Mouse (Mus musculus) hindbrain, embryonic 16.5 days (tissue): ENCODE measurements at regions not wholly inside any gene's neighbourhood (a gene's known extent, or its start where the extent isn't known, plus 50 kb on each side); places are given as distances from the start of the nearest gene placed in this dataset.
A peak's percentile ranks its signal among the peaks of the same experiment; 100 is the strongest.

ENCODE experiments used
- ATAC-seq: fragments of 200-750 bp; cut with Nextera tagmentation; 2 replicates; pipeline ENCODE4 v1.8.0; 2017; ENCODE audit warnings: moderate TSS enrichment, moderate library complexity
- H3K27ac ChIP-seq: fragments of 300-500 bp; sonication (generic); 2 replicates; pipeline ENCODE4 v1.5.1; 2014; ENCODE audit warnings: low read depth, mild to moderate bottlenecking, control low read depth, low read length, moderate library complexity
- H3K27me3 ChIP-seq: fragments of 300-500 bp; sonication (generic); replicated peaks from 2 replicates; pipeline ENCODE4 v1.6.1; 2014; ENCODE audit warnings: low read length; ENCODE audit not compliant: control insufficient read depth, insufficient read depth
- H3K36me3 ChIP-seq: fragments of 300-500 bp; sonication (generic); 2 replicates; pipeline ENCODE4 v1.6.1; 2014; ENCODE audit warnings: mild to moderate bottlenecking, low read length, moderate library complexity, mixed read lengths; ENCODE audit not compliant: control insufficient read depth, insufficient read depth
- H3K4me1 ChIP-seq: fragments of 300-500 bp; sonication (generic); 2 replicates; pipeline ENCODE4 v1.6.1; 2014; ENCODE audit warnings: low read depth, low read length; ENCODE audit not compliant: control insufficient read depth, insufficient read depth
- H3K4me2 ChIP-seq: fragments of 300-500 bp; sonication (generic); 2 replicates; pipeline ENCODE4 v1.6.1; 2014; ENCODE audit warnings: mild to moderate bottlenecking, low read length, control low read depth, moderate library complexity
- H3K4me3 ChIP-seq: fragments of 300-500 bp; sonication (generic); 2 replicates; pipeline ENCODE4 v1.5.1; 2014; ENCODE audit warnings: mild to moderate bottlenecking, low read length, control low read depth, moderate library complexity
- H3K9ac ChIP-seq: fragments of 300-500 bp; sonication (generic); 2 replicates; pipeline ENCODE4 v1.6.1; 2014; ENCODE audit warnings: low read depth, mild to moderate bottlenecking, control low read depth, low read length, moderate library complexity
- H3K9me3 ChIP-seq: fragments of 300-500 bp; sonication (generic); 2 replicates; pipeline ENCODE4 v1.6.1; 2014; ENCODE audit warnings: mild to moderate bottlenecking, low read length, moderate library complexity; ENCODE audit not compliant: control insufficient read depth
- WGBS: fragments of 180-500 bp; shearing (Covaris S2); extraction: QIAGEN DNeasy Blood & Tissue Kit; methylation state at CpG from one replicate; pipeline ENCODE4 v1.1.7; 2014; 5-methylcytosine and 5-hydroxymethylcytosine counted together

DNA sequence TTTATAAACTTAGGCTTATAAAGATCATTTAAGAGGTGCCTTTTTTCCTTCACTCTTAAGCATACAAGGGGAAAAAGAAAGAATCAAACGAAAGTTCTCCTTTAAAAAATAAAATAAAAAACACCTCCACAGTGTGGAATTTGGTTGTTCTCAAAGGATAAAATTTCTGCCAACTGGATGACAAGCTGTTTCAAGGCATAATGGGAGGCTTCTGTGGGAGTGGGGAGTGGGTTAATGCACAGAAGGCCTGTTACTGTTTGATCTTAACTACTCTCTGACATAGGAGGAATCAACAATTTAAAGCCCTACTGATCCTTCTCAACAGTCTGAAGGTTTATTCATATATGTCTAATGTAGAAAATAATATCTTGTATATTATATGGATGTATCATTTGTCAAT is 99.2 kb upstream of the Usp25 start:
- no peak overlapping the region for H3K9ac ChIP-seq
- 66% methylated on average over 1 of the region's 1 CpGs for WGBS
- no peak overlapping the region for H3K4me2 ChIP-seq
- H3K27me3 ChIP-seq, result no peaks in the 10 kb centered on the region
- no peaks in the 10 kb centered on the region for H3K4me1 ChIP-seq
- no peak for ATAC-seq
- no peaks in the 10 kb centered on the region for H3K9me3 ChIP-seq
- no peak overlapping the region for H3K4me3 ChIP-seq
- H3K36me3 ChIP-seq, result no peaks in the 10 kb centered on the region
- no peak overlapping the region for H3K27ac ChIP-seq

GRCm38 (mm10) chr16:76905205-76905996 is 108.1 kb upstream of the Usp25 start:
- H3K4me3 ChIP-seq, result no peak overlapping the region
- WGBS, result 88% methylated on average over 11 of the region's 11 CpGs
- H3K4me2 ChIP-seq, result no peak overlapping the region
- H3K27ac ChIP-seq, result no peak overlapping the region
- no peak overlapping the region for H3K9ac ChIP-seq
- no peaks in the 10 kb centered on the region for H3K36me3 ChIP-seq
- no peaks in the 10 kb centered on the region for H3K27me3 ChIP-seq
- H3K4me1 ChIP-seq, result no peaks in the 10 kb centered on the region
- no peak for ATAC-seq
- H3K9me3 ChIP-seq, result no peaks in the 10 kb centered on the region

DNA sequence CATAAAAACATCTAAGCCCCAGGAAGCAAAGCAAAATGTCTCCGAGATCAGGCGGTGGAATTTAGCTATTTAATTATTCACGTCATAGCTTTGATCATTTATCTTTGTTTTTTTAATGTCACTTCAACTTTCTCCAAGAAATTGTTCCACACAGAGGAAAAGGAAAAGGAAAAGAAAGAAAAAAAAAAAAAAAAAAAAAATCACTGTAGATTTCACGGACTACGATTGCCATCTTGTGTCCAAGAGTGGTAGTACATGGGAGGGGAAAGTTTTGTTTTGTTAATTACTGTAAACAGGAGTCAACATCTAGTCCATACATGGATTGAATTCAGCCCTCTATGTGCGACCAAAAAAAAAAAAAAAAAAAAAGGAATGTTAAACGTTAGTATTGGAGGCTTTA is 114.4 kb upstream of the Usp25 start:
- WGBS, result 11% methylated on average over 7 of the region's 7 CpGs
- no peak overlapping the region for H3K4me3 ChIP-seq
- H3K27me3 ChIP-seq, result no peaks in the 10 kb centered on the region
- H3K27ac ChIP-seq, result no peak overlapping the region
- no peaks in the 10 kb centered on the region for H3K9me3 ChIP-seq
- no peak overlapping the region for H3K4me2 ChIP-seq
- no peak for ATAC-seq
- no peak overlapping the region for H3K9ac ChIP-seq
- H3K36me3 ChIP-seq, result no peaks in the 10 kb centered on the region
- no peaks in the 10 kb centered on the region; the same call in 1 of the 2 replicates for H3K4me1 ChIP-seq

DNA sequence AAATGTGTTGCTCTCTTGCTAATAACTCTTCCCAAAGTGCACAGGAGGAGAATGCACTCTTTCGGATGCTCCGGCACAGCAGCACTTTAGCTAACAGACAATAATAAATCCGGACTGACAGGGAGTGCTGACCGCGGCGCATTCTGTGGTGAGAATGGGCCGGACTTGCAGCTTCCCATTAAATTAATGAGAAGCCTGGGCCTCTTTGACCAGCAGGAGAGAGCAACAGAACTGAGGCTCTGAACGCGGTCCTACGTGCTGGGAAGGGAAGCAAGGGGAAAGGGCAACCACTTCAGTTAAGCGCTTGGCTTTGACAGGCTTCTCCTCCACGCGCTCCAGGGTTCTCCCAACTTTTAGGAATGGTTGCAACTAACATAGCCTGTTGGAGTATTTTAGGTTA is 117.2 kb upstream of the Usp25 start:
- H3K4me2 ChIP-seq, result peak overlapping the region; percentile 39
- H3K4me1 ChIP-seq, result no peaks in the 10 kb centered on the region; the same call in 1 of the 2 replicates
- H3K27ac ChIP-seq, result no peak overlapping the region
- 21% methylated on average over 13 of the region's 13 CpGs for WGBS
- no peak overlapping the region for H3K9ac ChIP-seq
- no peaks in the 10 kb centered on the region for H3K36me3 ChIP-seq
- H3K27me3 ChIP-seq, result no peaks in the 10 kb centered on the region
- H3K9me3 ChIP-seq, result no peaks in the 10 kb centered on the region
- ATAC-seq, result no peak
- H3K4me3 ChIP-seq, result no peak overlapping the region

- no peak overlapping the region for H3K4me2 ChIP-seq
- 57% methylated on average over 5 of the region's 5 CpGs for WGBS
- no peak for ATAC-seq
Measured at GRCm38 (mm10) chr16:76895781-76896180, 117.7 kb upstream of the Usp25 start.

DNA sequence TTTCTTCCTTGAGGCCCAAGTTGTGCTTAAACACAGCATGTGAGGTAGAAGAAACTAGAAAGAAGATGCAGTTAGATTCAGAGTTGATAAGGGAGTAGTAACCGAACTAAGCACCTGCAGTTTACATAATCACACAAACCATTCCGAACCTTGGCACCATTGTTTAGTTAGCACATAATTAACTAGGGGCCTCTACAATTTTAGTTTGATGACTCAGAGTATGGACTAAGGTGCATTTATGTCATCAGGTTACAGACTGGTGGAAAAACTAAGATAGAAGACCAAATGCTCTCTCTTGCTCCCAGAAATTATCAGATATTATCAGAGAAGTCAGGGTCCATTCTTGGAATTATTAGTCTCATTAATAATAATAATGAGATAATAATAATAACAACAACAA is 134.9 kb upstream of the Usp25 start:
- H3K36me3 ChIP-seq, result no peaks in the 10 kb centered on the region
- H3K9ac ChIP-seq, result no peak overlapping the region
- H3K27me3 ChIP-seq, result no peaks in the 10 kb centered on the region
- no peaks in the 10 kb centered on the region for H3K9me3 ChIP-seq
- H3K4me1 ChIP-seq, result no peaks in the 10 kb centered on the region
- no peak overlapping the region for H3K4me2 ChIP-seq
- ATAC-seq, result no peak
- 93% methylated on average over 2 of the region's 2 CpGs for WGBS
- no peak overlapping the region for H3K4me3 ChIP-seq
- no peak overlapping the region for H3K27ac ChIP-seq

More at GRCm38 (mm10) chr16:76895781-76896180, 117.7 kb upstream of the Usp25 start:
- Histone ChIP-seq H3K4me3 (no peak overlapping the region), H3K4me1 (no peaks in the 10 kb centered on the region; the same call in 1 of the 2 replicates), H3K9ac (no peak overlapping the region), H3K36me3 (no peaks in the 10 kb centered on the region), H3K27ac (no peak overlapping the region), H3K27me3 (no peaks in the 10 kb centered on the region), H3K9me3 (no peaks in the 10 kb centered on the region)

DNA sequence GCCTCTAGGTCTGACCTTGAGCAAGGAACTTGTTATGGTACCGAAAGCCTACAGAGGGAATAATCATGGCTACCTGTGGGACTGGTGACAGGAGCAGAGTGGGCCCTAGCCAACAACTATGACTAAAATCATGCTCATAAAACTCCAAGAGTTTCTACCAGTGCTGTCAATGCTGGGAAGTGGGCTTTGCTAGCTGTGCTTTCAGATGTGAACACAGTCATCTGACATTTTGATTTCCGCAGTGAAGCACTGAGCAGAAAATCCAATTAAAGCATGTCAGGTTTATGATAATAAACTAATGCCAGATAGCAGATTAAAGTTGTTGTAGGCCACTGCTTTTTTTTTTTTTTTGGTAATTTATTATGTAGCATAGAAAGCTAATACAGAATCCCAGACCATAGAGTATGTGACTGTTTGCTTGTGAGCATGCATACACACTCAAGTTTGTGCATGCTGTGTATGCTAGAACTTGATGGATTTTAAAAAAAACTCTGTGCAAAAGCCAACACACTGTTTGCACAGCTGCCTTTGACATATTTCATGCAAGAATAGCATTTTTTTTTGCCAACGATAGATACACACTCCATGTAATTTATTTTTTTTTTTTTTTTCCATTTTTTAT is 138.0 kb upstream of the Usp25 start:
- peak; percentile 34; the same call in 1 of the 2 replicates for ATAC-seq
- Histone ChIP-seq H3K27me3 (no peaks in the 10 kb centered on the region), H3K4me1 (no peaks in the 10 kb centered on the region), H3K9ac (no peak overlapping the region), H3K4me3 (no peak overlapping the region), H3K27ac (no peak overlapping the region), H3K36me3 (no peaks in the 10 kb centered on the region), H3K4me2 (no peak overlapping the region), H3K9me3 (peaks cover 2% of the 10 kb centered on the region; the same call in 1 of the 2 replicates)
- 75% methylated on average over 3 of the region's 3 CpGs for WGBS

DNA sequence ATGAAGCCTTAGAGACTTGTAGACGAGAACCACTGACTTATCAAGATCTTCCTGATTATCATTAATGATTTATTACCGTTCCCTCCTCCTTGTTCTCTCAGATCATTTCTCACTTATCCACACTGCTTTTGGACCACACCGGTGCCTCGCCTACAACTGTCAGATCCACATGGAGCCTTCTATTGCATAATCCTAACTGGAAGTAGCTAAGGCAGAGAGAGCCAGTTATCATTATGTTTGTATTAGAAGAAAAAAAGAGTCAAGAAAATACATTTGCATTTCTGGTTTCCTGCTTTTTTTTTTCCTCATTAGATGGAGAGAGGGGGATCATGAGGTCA is 147.1 kb upstream of the Usp25 start:
- Histone ChIP-seq H3K9me3 (no peaks in the 10 kb centered on the region), H3K4me2 (peak overlapping the region; percentile 54), H3K36me3 (no peaks in the 10 kb centered on the region), H3K27me3 (no peaks in the 10 kb centered on the region), H3K4me3 (peak overlapping the region; percentile 6; the same call in 1 of the 2 replicates), H3K9ac (no peak overlapping the region), H3K27ac (no peak overlapping the region), H3K4me1 (peaks cover 7% of the 10 kb centered on the region; the same call in 1 of the 2 replicates)
- 39% methylated on average over 4 of the region's 4 CpGs for WGBS
- peak; percentile 50 for ATAC-seq

- H3K9ac ChIP-seq, result peak overlapping the region; percentile 13; the same call in 1 of the 2 replicates
- H3K4me2 ChIP-seq, result peak overlapping the region; percentile 54
- peaks cover 7% of the 10 kb centered on the region; the same call in 1 of the 2 replicates for H3K4me1 ChIP-seq
- WGBS, result 14% methylated on average over 8 of the region's 12 CpGs
- H3K27ac ChIP-seq, result no peak overlapping the region
- H3K36me3 ChIP-seq, result no peaks in the 10 kb centered on the region
- H3K27me3 ChIP-seq, result no peaks in the 10 kb centered on the region
- ATAC-seq, result peak; percentile 89
- no peaks in the 10 kb centered on the region for H3K9me3 ChIP-seq
- H3K4me3 ChIP-seq, result peak overlapping the region; percentile 28
Measured at GRCm38 (mm10) chr16:76865731-76866464, 147.6 kb upstream of the Usp25 start.
